Mouse (Mus musculus): ENCODE measurements around the gene Efna4. TPM values are rescaled to one million over a fixed set of nuclear protein-coding genes. Genes with fewer than 3 reads are reported as not detected.
A peak's percentile ranks its signal among the peaks of the same experiment; 100 is the strongest.

The Efna4 gene
- polyA plus RNA-seq, 1 experiment from 2014 or later, result 6.0 TPM

GRCm38 (mm10) chr3:89341794-89342193, 4.0 kb upstream of the Efna4 start:
- ATAC-seq (replicated peaks; ENCODE audit: insufficient number of reproducible peaks, insufficient read depth, low FRiP score, low read depth), result no peak
- Histone ChIP-seq H3K9ac (no peak overlapping the region), H3K9me3 (replicated peaks) (no peaks in the 10 kb centered on the region), H3K4me1 (replicated peaks) (peaks cover 26% of the 10 kb centered on the region), H3K36me3 (no peaks in the 10 kb centered on the region), H3K4me3 (no peak overlapping the region), H3K27me3 (no peaks in the 10 kb centered on the region), H3K27ac (no peak overlapping the region), H3K4me2 (no peak overlapping the region)
- WGBS, result 80% methylated on average over 4 of the region's 4 CpGs

DNA sequence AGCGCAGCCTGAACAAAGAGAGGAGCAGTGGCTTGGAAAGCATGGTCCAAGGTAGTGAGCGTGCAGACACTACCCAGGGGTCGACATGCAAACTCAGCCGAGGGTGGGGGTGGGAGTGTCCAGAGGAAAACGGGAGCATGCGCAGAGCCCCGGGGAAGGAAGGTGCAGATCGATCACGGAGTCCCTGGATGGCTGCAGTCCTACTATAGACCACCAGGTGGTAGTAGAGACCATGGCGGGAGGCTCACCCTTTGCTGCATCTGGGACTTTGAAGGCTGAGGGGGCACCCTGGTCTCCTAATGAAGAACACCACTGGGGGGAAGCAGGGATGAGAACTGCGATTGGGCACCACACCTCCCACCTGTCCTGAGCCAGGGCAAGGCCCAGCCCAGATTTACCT, 2.6 kb upstream of the Efna4 start:
- H3K27ac ChIP-seq, result no peak overlapping the region
- no peaks in the 10 kb centered on the region for H3K36me3 ChIP-seq
- H3K4me2 ChIP-seq, result peak overlapping the region; percentile 55
- 4% methylated on average over 11 of the region's 11 CpGs for WGBS
- H3K9me3 ChIP-seq (replicated peaks), result no peaks in the 10 kb centered on the region
- H3K4me1 ChIP-seq (replicated peaks), result peaks cover 33% of the 10 kb centered on the region
- H3K27me3 ChIP-seq, result no peaks in the 10 kb centered on the region
- ATAC-seq (replicated peaks; ENCODE audit: insufficient number of reproducible peaks, insufficient read depth, low FRiP score, low read depth), result no peak
- no peak overlapping the region; the same call in 1 of the 2 replicates for H3K9ac ChIP-seq
- H3K4me3 ChIP-seq, result peak overlapping the region; percentile 22

- Histone ChIP-seq H3K9me3 (replicated peaks) (no peaks in the 10 kb centered on the region), H3K36me3 (no peaks in the 10 kb centered on the region), H3K9ac (no peak overlapping the region), H3K27me3 (no peaks in the 10 kb centered on the region), H3K4me3 (no peak overlapping the region), H3K27ac (no peak overlapping the region), H3K4me2 (no peak overlapping the region), H3K4me1 (replicated peaks) (peaks cover 33% of the 10 kb centered on the region)
- WGBS, result 26% methylated on average over 8 of the region's 8 CpGs
- no peak for ATAC-seq (replicated peaks; ENCODE audit: insufficient number of reproducible peaks, insufficient read depth, low FRiP score, low read depth)
Measured at GRCm38 (mm10) chr3:89339416-89339815, 1.6 kb upstream of the Efna4 start.

DNA sequence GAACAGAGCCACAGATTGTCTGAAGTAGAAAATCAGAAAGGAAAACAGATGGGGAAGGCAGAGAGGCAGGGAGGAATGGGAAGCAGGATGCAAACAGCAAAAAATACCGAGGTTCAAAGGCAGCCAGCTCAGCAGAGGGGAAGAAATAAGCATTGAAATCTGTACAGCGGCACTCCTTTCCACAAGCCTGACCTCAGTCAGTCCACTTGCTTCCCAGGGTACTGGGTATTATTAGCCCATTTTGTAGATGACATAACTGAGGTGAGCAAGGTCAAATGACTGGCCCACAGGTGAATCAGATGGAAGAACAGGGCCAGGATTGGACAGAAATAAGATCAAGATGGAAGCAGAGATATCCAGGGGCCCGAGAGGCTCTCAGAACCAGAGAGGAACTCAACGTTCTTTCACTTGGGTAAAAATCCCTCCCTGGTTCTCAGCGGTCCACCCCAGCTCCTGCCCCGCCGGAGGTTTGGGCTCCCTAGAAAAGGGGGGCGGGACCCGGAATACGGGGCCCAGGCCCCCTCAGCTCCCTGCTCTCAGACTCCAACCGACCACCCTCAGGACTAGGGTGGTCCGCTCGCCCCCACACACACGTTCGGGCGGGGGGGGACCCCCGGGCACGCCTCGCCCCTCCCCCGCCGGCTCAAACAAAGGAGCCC, 637 bp downstream of the Efna4 start:
- WGBS, result 1% methylated on average over 21 of the region's 21 CpGs
- Histone ChIP-seq H3K27ac (peak overlapping the region; percentile 73), H3K9ac (peak overlapping the region; percentile 76), H3K4me3 (peak overlapping the region; percentile 65), H3K27me3 (no peaks in the 10 kb centered on the region), H3K4me2 (peak overlapping the region; percentile 85), H3K36me3 (no peaks in the 10 kb centered on the region), H3K4me1 (replicated peaks) (peaks cover 33% of the 10 kb centered on the region), H3K9me3 (replicated peaks) (no peaks in the 10 kb centered on the region)
- ATAC-seq (replicated peaks; ENCODE audit: insufficient number of reproducible peaks, insufficient read depth, low FRiP score, low read depth), result no peak; the same call in 1 of the 2 replicates

DNA sequence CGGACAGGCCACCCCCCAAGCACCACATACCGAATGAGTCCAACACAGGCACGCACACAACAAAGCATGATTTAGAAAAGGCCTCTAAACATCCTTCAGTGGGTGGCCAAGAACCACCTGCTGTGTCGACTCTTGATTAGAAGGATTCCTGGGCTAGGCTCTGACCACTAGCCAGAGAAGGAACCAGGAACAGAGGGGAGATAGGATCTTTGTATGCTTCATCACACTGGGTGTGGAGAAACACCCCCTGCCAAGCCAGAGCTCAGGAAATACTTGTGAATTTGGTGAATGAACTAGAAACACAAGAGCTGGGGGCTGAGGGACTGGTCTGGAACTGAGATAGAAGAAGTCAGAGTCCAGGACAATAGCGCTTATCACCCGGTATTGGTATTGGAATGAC, 1.3 kb downstream of the Efna4 start:
- no peaks in the 10 kb centered on the region for H3K36me3 ChIP-seq
- H3K4me3 ChIP-seq, result peak overlapping the region; percentile 65
- no peak for ATAC-seq (replicated peaks; ENCODE audit: insufficient number of reproducible peaks, insufficient read depth, low FRiP score, low read depth)
- H3K4me1 ChIP-seq (replicated peaks), result peaks cover 33% of the 10 kb centered on the region
- no peaks in the 10 kb centered on the region for H3K9me3 ChIP-seq (replicated peaks)
- peak overlapping the region; percentile 76; the same call in 1 of the 2 replicates for H3K9ac ChIP-seq
- peak overlapping the region; percentile 85 for H3K4me2 ChIP-seq
- peak overlapping the region; percentile 21; the same call in 1 of the 2 replicates for H3K27ac ChIP-seq
- no peaks in the 10 kb centered on the region for H3K27me3 ChIP-seq
- 25% methylated on average over 6 of the region's 6 CpGs for WGBS

DNA sequence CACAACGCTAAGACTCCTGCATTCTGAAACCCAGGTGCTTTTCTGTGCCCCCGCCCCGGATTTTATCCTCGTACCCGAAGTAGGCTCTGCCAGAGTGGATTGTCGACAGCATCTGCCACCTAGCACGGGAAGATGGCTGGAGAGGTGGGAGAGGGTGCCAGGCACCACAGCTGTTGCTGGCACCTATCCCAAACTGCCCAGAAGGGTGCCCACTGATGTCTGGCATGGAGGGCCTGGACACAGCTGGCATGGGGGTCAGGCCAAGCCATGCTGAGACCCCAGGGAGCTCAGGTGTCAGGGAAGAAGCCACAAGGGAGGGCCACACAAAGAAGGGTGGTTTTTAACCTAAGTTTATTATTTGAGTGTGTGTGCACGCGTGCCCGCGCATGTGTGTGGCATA, 4.8 kb downstream of the Efna4 start:
- H3K4me1 ChIP-seq (replicated peaks), result peaks cover 21% of the 10 kb centered on the region
- H3K4me2 ChIP-seq, result no peak overlapping the region
- 73% methylated on average over 11 of the region's 11 CpGs for WGBS

DNA sequence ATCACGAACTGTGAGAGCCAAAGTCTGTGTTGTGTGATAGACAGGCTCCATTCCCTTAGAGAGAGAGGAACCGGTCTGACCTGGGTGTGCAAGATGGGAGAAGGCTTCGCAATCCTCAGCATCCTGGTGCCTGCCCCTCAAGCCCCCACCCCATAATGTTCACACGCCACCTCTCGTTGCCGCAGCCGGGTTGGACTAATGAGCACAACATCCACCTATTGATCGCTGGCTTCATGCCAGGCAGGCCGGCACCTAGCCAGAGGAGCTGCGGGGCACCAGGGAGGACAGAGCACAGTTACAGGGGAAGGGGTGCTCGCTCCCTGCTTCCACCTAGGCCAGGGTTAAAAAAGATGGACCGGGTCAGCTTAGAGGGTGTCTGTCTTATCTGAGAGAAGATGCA, 5.4 kb downstream of the Efna4 start:
- H3K27ac ChIP-seq, result no peak overlapping the region
- H3K4me3 ChIP-seq, result no peak overlapping the region
- H3K36me3 ChIP-seq, result no peaks in the 10 kb centered on the region
- WGBS, result 61% methylated on average over 12 of the region's 12 CpGs
- no peak overlapping the region for H3K4me2 ChIP-seq
- H3K4me1 ChIP-seq (replicated peaks), result peaks cover 20% of the 10 kb centered on the region
- H3K9me3 ChIP-seq (replicated peaks), result no peaks in the 10 kb centered on the region
- peaks cover 16% of the 10 kb centered on the region for H3K27me3 ChIP-seq
- no peak; the same call in 1 of the 2 replicates for ATAC-seq (replicated peaks; ENCODE audit: insufficient number of reproducible peaks, insufficient read depth, low FRiP score, low read depth)
- H3K9ac ChIP-seq, result no peak overlapping the region

More for the DNA sequence above, 4.8 kb downstream of the Efna4 start:
- H3K36me3 ChIP-seq, result no peaks in the 10 kb centered on the region
- H3K9ac ChIP-seq, result no peak overlapping the region
- H3K27ac ChIP-seq, result no peak overlapping the region
- H3K4me3 ChIP-seq, result no peak overlapping the region
- peaks cover 12% of the 10 kb centered on the region for H3K27me3 ChIP-seq
- H3K9me3 ChIP-seq (replicated peaks), result no peaks in the 10 kb centered on the region
- ATAC-seq (replicated peaks; ENCODE audit: insufficient number of reproducible peaks, insufficient read depth, low FRiP score, low read depth), result no peak

DNA sequence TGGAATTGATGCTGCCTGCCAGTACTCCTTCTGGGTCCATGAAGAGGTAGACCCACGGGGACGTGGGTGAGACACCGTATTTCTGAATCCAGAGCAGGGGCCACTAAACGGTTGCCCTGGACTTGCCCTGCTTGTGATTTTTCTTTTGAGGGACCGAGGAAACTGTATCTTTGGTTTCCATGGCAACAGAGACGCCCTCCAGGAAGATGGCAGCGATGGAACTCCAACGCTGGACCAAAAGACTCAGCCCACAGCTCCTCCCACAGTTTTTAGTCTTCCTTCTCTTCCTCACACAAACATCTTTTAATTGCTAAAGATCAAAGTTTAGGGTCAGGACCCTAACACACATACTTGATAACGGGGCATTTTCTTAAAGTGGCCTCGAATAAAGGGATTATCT, 5.8 kb downstream of the Efna4 start:
- Histone ChIP-seq H3K27me3 (peaks cover 19% of the 10 kb centered on the region), H3K4me3 (no peak overlapping the region), H3K9me3 (replicated peaks) (no peaks in the 10 kb centered on the region), H3K9ac (no peak overlapping the region), H3K4me1 (replicated peaks) (peaks cover 15% of the 10 kb centered on the region), H3K36me3 (no peaks in the 10 kb centered on the region), H3K4me2 (no peak overlapping the region), H3K27ac (no peak overlapping the region)
- 62% methylated on average over 10 of the region's 10 CpGs for WGBS
- ATAC-seq (replicated peaks; ENCODE audit: insufficient number of reproducible peaks, insufficient read depth, low FRiP score, low read depth), result no peak

GRCm38 (mm10) chr3:89331561-89331960, 6.3 kb downstream of the Efna4 start:
- ATAC-seq (replicated peaks; ENCODE audit: insufficient number of reproducible peaks, insufficient read depth, low FRiP score, low read depth), result no peak
- no peaks in the 10 kb centered on the region for H3K36me3 ChIP-seq
- H3K9ac ChIP-seq, result no peak overlapping the region
- no peak overlapping the region for H3K27ac ChIP-seq
- WGBS, result 69% methylated on average over 13 of the region's 13 CpGs
- no peak overlapping the region for H3K4me2 ChIP-seq
- H3K4me1 ChIP-seq (replicated peaks), result peaks cover 11% of the 10 kb centered on the region
- peaks cover 19% of the 10 kb centered on the region for H3K27me3 ChIP-seq
- H3K4me3 ChIP-seq, result no peak overlapping the region
- no peaks in the 10 kb centered on the region for H3K9me3 ChIP-seq (replicated peaks)

DNA sequence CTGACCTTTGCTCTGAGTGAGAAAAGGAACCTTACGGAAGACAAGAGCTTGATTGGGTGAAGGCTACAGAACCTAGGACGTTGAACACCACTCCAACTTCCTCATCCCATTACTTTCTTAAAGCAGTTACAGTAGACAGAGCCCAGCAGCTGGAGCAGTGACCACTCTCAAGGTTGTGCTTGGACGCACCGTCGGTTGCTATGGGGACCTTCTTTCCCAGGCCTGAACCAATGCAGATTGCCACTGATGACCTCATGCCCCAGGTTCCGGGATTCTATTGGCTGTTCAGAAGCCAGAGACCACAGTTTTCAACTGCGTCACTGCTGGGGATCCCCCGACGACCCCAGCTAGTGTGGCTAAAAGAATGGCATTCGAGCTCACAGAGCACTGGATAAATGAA, 6.9 kb downstream of the Efna4 start:
- Histone ChIP-seq H3K27me3 (peaks cover 19% of the 10 kb centered on the region), H3K4me2 (no peak overlapping the region), H3K4me1 (replicated peaks) (peaks cover 6% of the 10 kb centered on the region; the same call in 1 of the 2 replicates), H3K4me3 (no peak overlapping the region), H3K9ac (no peak overlapping the region), H3K27ac (no peak overlapping the region), H3K9me3 (replicated peaks) (no peaks in the 10 kb centered on the region), H3K36me3 (no peaks in the 10 kb centered on the region)
- ATAC-seq (replicated peaks; ENCODE audit: insufficient number of reproducible peaks, insufficient read depth, low FRiP score, low read depth), result no peak
- WGBS, result 28% methylated on average over 10 of the region's 10 CpGs

- no peak overlapping the region for H3K4me2 ChIP-seq
- H3K27ac ChIP-seq, result no peak overlapping the region
- H3K27me3 ChIP-seq, result peaks cover 19% of the 10 kb centered on the region
- WGBS, result 43% methylated on average over 3 of the region's 3 CpGs
- no peak for ATAC-seq (replicated peaks; ENCODE audit: insufficient number of reproducible peaks, insufficient read depth, low FRiP score, low read depth)
- peaks cover 6% of the 10 kb centered on the region; the same call in 1 of the 2 replicates for H3K4me1 ChIP-seq (replicated peaks)
- H3K9ac ChIP-seq, result no peak overlapping the region
- no peaks in the 10 kb centered on the region for H3K9me3 ChIP-seq (replicated peaks)
- H3K4me3 ChIP-seq, result no peak overlapping the region
- no peaks in the 10 kb centered on the region for H3K36me3 ChIP-seq
Measured at GRCm38 (mm10) chr3:89330346-89330745, 7.5 kb downstream of the Efna4 start.

DNA sequence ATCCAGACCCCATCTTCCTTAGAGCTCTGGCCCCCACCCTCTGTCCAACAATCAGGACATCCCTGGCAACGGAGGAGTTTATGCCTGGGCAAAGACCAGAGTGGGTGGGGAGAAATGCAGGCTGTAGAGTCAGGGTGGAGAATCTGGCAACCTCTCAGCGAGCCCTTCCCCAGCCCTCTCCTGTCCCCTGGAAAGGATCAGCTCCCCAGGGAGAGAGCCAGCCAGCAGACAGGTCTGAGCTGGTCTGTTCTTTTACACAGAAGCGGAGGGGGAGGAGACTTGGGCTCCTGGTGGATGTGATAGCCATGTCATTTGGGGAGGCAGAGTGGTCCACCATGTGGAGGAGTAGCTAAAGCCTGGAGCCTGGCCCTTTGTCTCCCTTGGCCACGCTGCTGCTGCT, 9.2 kb downstream of the Efna4 start:
- no peaks in the 10 kb centered on the region for H3K36me3 ChIP-seq
- H3K4me2 ChIP-seq, result no peak overlapping the region
- H3K4me3 ChIP-seq, result no peak overlapping the region
- H3K9ac ChIP-seq, result no peak overlapping the region
- H3K4me1 ChIP-seq (replicated peaks), result peaks cover 6% of the 10 kb centered on the region; the same call in 1 of the 2 replicates
- peaks cover 27% of the 10 kb centered on the region for H3K27me3 ChIP-seq
- H3K27ac ChIP-seq, result no peak overlapping the region
- 16% methylated on average over 4 of the region's 4 CpGs for WGBS
- no peaks in the 10 kb centered on the region for H3K9me3 ChIP-seq (replicated peaks)
- no peak for ATAC-seq (replicated peaks; ENCODE audit: insufficient number of reproducible peaks, insufficient read depth, low FRiP score, low read depth)

Data from heart, embryonic 15.5 days (tissue).